Mouse (Mus musculus): Measurements from ENCODE around the gene Dnajc19. TPM values are rescaled to one million over a fixed set of nuclear protein-coding genes. Genes with fewer than 3 reads are reported as not detected.
A peak's percentile ranks its signal among the peaks of the same experiment; 100 is the strongest.
"Not testable (repeated sequence)": the region's sequence is repeated elsewhere in the genome, so short reads cannot be mapped to it uniquely, and the experiment has no call there.

Gene Dnajc19
- 56.6 and 69.2 TPM in 2 replicates for total RNA-seq (2015; ENCODE audit: low replicate concordance)
- 28.4 and 48.4 TPM in 2 replicates for total RNA-seq (2017; ENCODE audit: low replicate concordance)

DNA sequence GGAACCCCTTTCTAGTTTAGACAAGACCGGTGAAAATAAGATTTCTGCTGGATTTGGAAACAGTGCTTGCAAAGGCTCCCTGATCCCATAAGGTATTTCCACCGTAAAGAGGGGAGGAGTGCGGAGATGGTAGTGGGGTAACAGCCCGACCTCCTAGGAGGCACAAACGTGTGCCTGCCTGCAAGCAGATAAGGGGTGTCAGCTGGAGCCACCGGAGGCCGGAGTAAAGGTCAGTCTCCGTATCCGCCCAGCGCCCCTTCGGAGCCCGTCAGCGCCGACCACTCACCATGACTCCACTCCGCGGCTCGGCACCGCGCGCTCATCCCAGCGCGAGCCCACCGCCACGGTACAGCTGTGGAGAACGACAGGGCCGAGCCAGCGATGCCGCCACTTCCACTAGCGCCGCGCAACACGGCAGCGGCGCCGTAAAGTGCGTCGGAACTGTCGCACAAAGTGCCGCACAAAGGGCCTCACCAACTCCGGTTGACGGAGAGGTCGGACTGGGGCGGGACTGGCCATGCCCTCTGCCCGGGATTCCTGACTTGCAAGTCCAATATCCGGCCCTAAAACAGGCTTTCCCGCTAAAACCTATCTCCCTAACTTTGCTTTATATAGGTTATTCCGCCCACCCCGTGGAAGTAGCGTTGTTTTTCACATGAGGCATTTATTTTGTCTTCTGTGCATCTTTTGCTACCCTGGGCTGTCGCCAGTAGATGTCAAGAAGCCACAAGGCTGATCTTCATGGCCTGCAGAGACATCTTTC is at the start of gene Dnajc19:
Gene Dnajc19, minus strand, starts transcription at position 422 of the 763 bp plus-strand sequence.
- peak; percentile 87 for ATAC-seq (replicated peaks; ENCODE audit: low FRiP score, poor library complexity, severe bottlenecking)

DNA sequence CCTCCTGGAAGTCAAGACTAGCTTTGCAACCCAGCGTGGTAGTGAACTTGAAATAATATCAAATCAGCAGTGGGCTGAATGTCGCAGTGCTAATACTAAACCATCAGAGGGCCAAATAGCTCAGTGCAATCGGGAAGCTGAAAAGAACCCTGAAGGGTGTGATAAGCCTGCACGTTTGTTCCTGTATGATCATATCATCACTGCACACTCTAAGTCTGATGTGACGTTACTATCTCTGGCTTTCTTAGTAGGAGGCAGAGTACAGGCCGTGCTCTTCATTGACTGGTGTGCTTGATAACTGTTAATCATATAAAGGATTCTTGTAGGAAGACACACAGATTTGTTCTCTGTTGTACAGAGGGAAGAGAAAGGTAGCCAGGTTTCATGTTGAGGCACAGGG is 48.8 kb upstream of the Dnajc19 start:
- ATAC-seq (replicated peaks; ENCODE audit: low FRiP score, poor library complexity, severe bottlenecking), result no peak

DNA sequence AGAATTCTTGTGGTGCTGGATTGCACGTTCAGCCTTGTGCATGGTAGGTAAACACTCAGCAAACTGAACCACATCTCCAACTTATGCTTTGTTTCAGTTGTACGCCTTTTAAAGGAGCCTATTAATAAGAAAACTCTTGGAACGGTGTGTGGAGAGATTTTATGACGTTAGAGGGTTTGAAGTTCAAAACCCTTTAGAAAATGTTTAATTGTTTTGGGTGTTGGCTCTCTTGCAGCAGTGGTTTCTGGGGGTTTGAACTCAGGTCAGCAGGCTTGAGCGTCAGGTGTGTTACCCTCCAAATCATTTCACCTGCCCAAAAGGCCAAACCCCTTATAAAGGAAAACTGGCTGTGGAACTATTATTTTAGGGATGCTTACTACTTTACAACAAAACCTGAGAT is 40.2 kb upstream of the Dnajc19 start:
- no peak for ATAC-seq (replicated peaks; ENCODE audit: low FRiP score, poor library complexity, severe bottlenecking)

DNA sequence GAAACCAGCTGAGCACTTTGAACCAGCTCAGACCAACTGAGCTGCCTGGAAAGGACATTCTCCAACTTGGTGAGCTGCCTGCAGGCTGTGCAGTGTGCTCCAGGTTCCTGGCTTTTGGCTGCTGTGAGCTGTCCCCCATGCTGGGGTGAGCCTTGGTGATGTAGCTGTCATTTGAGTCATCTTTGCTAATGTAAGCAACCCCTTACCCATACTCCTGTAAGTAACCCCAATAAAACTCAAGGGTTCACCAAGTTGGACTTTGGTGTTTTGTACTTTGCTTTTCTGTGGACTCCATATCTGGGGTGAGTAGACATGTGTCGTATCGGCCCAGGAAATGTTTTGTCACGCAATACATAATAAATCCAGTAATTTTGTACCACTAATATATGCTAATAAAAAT is 39.7 kb upstream of the Dnajc19 start:
- ATAC-seq (replicated peaks; ENCODE audit: low FRiP score, poor library complexity, severe bottlenecking), result no peak

DNA sequence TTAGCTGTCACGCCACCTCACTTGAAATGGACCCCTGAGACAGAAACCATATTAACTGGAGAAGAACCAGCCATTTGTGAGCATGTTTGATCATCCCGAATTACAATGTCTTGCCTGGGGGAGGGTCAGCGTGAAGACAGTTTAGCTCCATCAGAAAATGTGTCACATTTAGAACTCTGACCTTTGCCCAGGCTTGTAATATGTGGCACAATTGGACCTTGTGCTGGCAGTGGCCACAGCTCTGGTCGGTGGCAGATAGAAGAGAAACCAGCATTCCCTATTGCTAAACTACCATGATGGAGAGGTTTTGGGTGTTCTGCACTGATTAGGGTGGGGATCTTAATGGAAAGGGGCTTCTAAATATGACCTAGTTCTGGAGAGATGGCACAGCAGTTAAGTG is 38.7 kb upstream of the Dnajc19 start:
- ATAC-seq (replicated peaks; ENCODE audit: low FRiP score, poor library complexity, severe bottlenecking), result no peak

DNA sequence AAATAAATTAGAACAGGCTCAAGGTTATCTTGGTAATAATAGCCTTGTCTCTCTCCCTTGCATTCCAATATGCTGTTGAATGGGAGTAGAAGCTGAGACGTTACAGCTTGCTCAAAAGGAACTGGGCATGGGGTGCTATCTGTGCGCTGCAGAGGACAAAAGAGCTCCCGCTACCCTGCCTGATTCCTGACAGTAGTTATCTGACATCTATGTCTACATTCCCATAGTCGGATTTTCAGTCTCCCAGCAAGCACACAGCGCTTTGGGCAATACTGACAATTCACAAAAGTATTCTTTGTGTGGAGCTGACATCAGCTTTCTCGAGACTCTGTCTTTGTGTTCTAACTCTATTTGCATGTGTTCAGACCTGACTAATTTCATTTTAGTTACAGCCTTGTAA is 34.7 kb upstream of the Dnajc19 start:
- ATAC-seq (replicated peaks; ENCODE audit: low FRiP score, poor library complexity, severe bottlenecking), result no peak

DNA sequence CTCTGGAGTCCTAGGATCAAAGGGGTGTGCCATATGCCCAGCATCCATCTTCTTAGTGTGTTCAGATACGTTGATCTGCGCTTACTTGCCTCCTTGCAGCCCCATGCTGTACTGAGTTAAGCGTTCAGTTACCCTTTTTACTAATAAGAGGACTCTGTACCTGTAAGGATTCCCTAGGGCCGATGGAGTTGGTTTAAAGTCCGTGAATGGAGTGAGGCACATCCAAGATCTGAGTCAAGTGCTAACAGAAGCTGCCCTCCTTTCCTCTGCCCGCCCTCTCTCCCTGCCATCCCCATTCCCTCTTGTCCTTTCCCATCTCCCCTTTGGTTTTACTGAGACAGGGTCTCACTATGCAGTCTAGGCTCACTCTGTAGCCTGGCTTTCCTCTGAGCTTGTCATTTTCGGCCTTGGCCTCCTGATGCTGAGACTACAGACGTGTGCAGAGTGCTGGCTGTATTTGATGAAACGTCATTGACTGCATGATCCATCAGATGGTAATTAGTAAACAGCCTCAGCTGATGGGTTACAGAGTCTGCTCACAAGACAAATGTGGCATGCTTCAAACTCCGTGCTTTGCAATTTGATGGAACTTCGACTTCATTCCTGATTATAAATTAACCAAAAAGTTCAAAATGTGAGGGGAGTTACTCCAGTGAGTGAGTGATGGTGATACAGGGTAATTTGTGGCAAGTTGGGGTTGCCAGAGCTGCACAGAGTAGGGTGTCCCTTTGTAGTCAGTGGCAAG is 31.0 kb upstream of the Dnajc19 start:
- ATAC-seq (replicated peaks; ENCODE audit: low FRiP score, poor library complexity, severe bottlenecking), result no peak

DNA sequence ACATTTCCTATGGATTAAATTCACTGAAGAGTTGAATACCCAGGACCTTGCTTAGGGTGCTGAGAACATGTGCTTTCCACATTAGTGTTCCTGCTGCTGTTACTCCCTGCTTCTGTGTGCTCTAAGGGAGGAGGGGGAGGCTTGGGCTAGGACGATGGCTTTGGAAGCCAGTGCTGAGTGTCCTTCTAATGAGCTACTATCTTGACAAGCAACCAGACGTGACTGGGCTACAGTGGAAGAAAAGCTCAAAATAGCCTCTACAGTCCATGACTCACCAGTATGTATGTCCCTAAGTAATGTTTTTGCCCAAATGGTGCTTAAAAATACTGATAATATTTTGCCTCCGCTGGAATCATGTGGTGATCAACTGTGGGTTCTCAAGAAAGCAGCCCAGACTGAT is 26.5 kb upstream of the Dnajc19 start:
- ATAC-seq (replicated peaks; ENCODE audit: low FRiP score, poor library complexity, severe bottlenecking), result no peak

DNA sequence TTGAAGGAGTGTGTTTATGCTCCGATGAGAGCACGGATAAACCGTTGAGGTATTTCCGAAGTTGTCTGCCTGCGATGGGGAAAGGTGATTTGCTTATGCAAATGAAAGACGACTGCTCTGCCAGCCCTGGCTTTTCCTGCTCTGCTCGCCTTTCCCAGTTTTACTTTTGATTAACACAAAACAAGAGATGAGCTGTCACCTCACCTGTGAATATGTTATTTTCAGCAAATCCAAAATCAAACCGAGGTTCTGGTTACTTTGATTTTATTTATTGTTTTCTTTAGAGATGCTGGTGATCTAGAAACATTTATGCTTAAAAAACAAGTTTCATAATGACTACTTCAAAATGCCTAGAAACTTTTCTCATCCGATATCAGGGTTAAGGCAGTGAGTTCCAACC is 25.3 kb upstream of the Dnajc19 start:
- ATAC-seq (replicated peaks; ENCODE audit: low FRiP score, poor library complexity, severe bottlenecking), result no peak

DNA sequence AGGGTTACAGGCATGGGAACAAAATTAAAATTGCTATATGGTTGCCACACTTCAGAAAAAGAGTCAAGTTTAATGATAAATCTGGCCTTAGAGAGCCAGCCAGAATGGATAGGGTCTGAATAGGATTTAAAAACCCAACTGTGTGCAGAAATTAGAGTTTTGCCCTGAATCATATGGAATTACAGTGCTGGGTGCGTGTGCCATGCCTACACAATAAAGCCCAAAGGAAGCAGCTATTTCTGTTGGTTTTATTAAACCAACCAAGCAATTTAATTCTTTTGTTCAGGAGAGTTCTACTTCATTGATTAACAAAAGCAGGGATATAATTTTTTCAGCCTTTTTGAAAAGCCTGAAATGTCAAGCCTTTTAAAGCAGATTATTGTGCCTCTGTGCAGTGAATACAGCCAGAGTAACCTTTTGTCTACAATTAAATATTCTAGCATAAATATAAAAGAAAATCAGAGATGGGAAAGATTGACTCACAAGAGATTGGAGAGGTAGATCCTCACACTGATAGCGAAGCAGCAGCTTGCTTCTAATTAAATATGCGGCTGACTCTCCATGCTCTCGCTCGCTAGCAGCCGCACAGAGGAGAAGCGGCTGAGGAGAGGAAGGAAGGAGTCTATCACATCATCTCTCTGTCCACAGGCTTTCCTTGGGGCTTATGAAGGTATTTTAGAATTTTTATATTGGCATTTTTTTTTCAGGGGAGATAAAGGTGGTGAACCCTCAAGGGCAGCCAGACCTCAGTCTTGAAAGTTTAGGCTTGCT is 23.0 kb upstream of the Dnajc19 start:
- ATAC-seq (replicated peaks; ENCODE audit: low FRiP score, poor library complexity, severe bottlenecking), result no peak

DNA sequence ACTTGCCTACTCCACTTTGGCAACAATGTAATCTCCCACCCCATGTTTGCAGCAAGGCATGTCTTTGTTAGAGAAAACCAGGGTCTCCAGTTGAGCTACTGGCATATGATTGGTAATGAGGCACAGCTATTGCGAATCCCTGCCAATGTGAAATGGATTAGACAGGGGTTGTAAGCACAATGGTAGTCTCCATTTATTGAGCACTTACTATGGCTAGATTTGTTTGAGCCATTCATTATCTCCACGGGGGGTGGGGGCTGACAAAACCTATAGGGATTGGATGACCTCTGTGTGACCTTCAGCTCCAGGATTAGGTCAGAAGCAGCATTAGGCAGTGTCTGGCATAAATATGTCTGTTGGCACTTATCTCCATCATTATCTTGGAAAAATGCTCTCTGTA is 21.8 kb upstream of the Dnajc19 start:
- no peak for ATAC-seq (replicated peaks; ENCODE audit: low FRiP score, poor library complexity, severe bottlenecking)

DNA sequence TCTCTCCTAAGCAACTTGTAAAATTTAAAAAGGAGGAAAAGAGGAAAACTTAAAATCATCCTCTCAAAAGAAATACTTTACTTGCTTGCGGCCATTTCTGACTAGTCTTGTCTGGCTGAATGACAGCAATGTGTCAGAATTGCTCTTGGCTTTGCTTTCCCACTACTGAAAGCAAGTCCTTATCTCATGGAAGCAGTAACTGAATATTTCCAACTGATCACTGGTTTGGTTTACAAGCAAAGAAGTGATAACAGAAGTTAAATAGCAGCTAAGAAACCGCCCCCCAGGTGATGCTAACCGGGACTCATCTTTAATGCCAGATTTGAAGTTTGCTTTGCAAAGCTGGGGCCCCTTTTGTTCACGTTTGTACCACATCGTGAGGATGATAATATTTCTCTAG is 2.5 kb upstream of the Dnajc19 start:
- ATAC-seq (replicated peaks; ENCODE audit: low FRiP score, poor library complexity, severe bottlenecking), result no peak

DNA sequence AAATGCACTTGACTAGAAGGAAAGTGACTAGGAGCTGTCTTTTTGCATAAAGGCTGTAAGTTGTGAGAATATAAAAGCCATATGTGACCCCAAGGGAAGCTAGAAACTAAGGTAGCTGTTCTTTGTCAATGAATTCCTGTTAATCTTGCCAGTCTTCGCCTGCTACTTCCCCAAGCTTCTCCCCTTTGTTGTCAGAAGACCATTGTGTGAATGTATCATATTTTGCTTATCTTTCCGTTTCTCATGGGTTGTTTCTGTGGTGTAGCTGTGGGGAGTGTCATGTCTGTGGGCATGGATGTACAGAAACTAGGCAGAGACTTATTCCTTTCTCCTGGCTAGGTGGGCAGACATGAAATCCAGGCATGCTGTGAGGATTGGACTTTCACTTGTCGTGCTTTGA is 808 bp upstream of the Dnajc19 start:
- ATAC-seq (replicated peaks; ENCODE audit: low FRiP score, poor library complexity, severe bottlenecking), result no peak

DNA sequence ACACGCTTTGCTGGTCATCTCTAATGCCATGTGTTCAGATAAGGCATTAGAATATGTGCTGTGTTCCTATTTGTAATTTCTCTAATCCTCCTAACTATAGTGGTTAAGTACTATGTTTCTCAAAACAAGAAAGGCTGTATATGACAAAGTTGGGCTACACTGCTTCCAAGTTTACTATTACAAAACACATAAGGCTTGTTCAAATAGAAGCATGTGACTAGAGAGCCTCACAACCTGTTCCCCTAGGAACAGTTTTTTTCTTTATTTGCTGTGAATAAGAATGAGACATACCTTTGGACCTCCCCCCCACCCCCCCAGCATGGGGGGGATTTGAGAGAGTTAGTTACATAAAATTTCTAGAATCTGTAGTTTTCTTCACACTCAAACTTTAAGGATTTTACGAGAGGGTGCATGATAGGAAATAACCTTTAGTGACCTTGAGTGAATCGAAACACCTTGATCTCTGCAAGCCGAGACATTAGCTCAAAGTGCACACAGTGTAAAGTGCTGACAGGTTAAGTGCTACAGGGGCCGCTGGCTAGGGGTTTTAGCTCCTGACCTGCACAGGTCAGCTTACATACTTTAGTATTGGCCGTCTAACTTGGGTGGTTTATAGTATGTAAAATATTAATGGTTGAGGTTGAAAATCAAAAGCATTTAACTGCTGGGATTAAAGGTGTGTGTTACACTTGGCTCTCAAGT is 4.9 kb downstream of the Dnajc19 start:
- no peak for ATAC-seq (replicated peaks; ENCODE audit: low FRiP score, poor library complexity, severe bottlenecking)

DNA sequence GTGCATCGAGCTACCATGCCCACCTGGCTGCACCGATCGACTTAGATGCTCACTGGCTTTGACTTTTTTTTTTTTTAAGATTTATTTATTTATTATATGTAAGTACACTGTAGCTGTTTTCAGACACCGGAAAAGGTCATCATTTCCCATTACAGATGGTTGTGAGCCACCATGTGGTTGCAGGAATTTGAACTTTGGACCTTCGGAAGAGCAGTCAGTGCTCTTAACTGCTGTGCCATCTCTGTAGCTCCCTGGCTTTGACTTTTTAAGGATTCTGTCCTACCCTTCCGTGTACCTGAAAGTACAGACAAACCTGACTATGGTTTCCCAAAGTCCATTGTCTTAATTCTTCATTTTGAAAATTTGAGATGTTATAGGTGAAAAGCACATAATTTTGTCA is 8.4 kb downstream of the Dnajc19 start:
- no peak for ATAC-seq (replicated peaks; ENCODE audit: low FRiP score, poor library complexity, severe bottlenecking)

DNA sequence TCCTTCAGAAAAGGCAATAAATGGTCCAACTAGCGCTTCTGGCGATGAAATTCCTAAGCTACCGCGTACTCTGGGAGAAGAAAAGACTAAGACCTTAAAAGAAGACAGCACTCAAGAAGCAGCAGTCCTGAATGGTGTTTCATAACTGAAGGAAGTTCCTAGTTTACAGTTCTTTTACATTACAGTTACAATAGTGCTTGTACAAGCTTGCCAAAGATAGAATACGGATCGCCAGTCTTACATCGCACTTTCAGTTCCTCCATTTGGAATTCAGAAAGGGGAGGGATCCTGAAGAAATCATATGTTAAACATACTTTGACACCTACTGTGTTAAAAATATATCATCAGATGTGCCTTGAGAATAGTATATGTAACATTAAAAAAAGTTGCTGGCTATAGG is 12.2 kb downstream of the Dnajc19 start:
- ATAC-seq (replicated peaks; ENCODE audit: low FRiP score, poor library complexity, severe bottlenecking), result not testable (repeated sequence)

DNA sequence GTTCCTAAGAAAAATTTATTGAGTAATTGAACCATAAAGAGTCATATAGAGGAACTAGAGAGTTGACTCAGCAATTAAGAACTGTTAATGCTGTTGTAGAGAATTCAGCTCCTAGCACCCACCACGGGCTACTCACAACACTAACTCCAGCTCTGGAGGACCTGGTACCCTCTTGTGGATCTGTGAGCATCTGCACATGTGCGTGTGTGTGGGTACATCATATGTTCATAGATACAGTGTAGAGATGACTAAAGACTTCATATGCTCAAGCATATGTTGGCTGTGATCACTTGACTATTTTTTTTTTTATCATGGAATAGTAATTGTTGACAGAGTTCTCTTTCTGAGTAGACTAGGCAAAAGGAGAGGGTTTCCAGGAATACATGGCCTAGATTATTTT is 18.8 kb downstream of the Dnajc19 start:
- no peak for ATAC-seq (replicated peaks; ENCODE audit: low FRiP score, poor library complexity, severe bottlenecking)

DNA sequence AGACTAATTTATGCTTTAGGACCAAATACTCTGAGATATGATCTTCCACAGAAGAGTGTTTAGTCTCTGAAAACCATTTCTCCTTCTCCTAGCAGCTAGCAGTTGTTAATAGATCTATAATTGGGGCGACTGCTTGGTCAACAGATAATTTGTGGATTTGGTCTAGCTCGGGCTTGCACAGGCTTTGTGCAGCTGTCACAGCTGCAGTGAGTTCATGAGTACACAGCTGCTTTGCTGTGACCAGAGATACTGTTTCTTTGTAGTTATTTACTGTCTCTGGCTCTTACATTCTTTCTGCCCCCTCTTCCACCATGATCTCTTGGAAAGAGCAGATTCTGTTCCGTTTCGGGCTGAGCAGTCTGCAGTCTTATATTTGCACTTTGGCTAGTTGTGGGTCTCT is 39.1 kb downstream of the Dnajc19 start:
- no peak for ATAC-seq (replicated peaks; ENCODE audit: low FRiP score, poor library complexity, severe bottlenecking)

DNA sequence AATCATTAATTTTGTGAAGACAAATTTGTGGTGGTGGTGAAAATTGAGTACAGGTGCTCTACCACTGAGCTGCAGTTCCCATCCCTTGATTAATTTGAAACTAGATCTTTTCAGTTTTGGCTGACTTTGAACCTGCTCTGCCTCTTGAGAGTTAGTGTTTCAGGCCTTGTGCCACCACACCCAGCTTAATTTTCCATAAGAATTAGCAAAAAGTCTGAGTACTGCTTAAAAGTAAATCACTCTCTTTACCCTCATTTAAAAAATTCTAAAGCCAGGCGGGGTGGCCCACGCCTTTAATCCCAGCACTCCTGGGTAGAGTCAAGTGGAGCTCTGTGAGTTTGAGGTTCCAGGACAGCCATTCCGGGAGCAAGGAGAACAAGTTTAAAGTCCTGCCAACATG is 45.4 kb downstream of the Dnajc19 start:
- no peak for ATAC-seq (replicated peaks; ENCODE audit: low FRiP score, poor library complexity, severe bottlenecking)

DNA sequence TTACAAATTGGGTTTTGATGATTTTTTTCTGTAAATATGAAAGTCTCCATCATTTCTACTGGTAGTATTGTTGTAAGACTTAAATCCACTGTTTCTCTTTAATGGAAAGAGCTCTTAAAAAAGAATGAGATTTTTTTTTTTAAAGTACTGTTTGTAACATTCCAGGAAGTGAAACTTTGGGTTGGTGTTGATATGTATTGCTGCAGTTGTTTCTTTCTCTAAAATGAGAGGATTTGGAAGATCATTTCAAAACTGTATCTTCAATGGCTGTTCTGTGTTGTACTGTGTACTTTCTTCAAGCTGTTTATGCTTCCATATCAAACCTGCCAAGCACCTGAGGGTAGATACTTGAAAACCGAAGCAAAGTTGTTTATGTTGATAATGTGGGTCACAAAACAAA is 46.3 kb downstream of the Dnajc19 start:
- no peak for ATAC-seq (replicated peaks; ENCODE audit: low FRiP score, poor library complexity, severe bottlenecking)

Measured in erythroid progenitor cell, adult 5-6 weeks (primary cell).